Mouse (Mus musculus) thymus, adult 2 months (tissue): ENCODE measurements around the gene Sec16a.

Source experiments
- CTCF ChIP-seq: fragments of 200-500 bp; IDR thresholded peaks from 2 replicates; pipeline ENCODE4 v1.5.1; 2012; ENCODE audit warnings: mild to moderate bottlenecking, control low read depth, low read length, moderate library complexity, borderline replicate concordance; ENCODE audit not compliant: control insufficient read depth, poor library complexity, insufficient read depth; ENCODE audit errors: extremely low read depth
- POLR2A ChIP-seq: fragments of 200-500 bp; IDR thresholded peaks from 2 replicates; pipeline ENCODE4 v1.6.1; 2012; ENCODE audit warnings: mild to moderate bottlenecking, low read length, control low read depth, moderate library complexity; ENCODE audit not compliant: control insufficient read depth, poor library complexity, insufficient read depth; ENCODE audit errors: extremely low read depth

DNA sequence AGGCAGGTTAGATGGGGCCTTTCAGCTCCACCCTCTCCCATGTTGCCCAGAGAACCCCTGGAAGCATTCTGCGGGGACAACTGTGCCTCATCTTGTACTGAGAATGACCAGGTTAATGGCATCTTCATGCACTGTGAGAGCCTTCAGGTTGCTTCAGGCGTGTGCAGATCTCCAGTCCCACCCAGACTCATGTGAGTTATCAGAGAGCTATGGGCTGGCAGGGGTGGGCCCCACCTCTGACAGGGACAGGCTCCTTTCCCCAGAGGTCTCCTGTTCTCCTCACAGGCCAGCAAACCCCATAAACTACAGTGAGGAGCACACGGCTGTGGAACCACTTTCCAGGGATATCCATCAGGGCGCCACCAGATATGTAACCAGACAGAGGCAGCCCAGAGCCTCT, 44.0 kb downstream of the Sec16a start:
- TF ChIP-seq CTCF (no peak), POLR2A (no peak)
